Comparison of ENCODE assay signal across 25 mouse cellular contexts in genomic region chr19:60055121-60055874, GRCm38 (mm10).
DNase-seq lines count a peak whose midpoint lies in the region; ATAC-seq and TF ChIP-seq lines count a peak whose summit lies in the region.
"Had no signal": no experiment of that assay in that cellular context is flagged by ENCODE, and none has a peak within 500 bp of the region (broad histone marks: within the 10 kb centered on the region; RNA-seq: fewer than 3 reads in every experiment).

No protein-coding gene starts in this region.

- WGBS in forebrain, embryonic 15.5 days, result 14% methylated on average over 4 of the region's 4 CpGs
- 83% methylated on average over 4 of the region's 4 CpGs for WGBS in forebrain, embryonic 10.5 days
- 70% methylated on average over 4 of the region's 4 CpGs for WGBS in embryonic facial prominence, embryonic 10.5 days
- 70% methylated on average over 4 of the region's 4 CpGs for WGBS in limb, embryonic 10.5 days

- H3K4me1 ChIP-seq in forebrain, embryonic 15.5 days, result peaks cover 14% of the 10 kb centered on the region; the same call in 1 of the 2 replicates
- H3K4me1 ChIP-seq in forebrain, embryonic 10.5 days, result peaks cover 23% of the 10 kb centered on the region
- peaks cover 33% of the 10 kb centered on the region for H3K4me1 ChIP-seq in embryonic facial prominence, embryonic 10.5 days
- H3K4me1 ChIP-seq in limb, embryonic 10.5 days, result peaks cover 56% of the 10 kb centered on the region
- H3K4me1 ChIP-seq: kidney, embryonic 15.5 days; neural tube, embryonic 13.5 days had no signal

- no peak overlapping the region for H3K9ac ChIP-seq in forebrain, embryonic 15.5 days (replicated peaks)
- H3K9ac ChIP-seq: kidney, embryonic 15.5 days; neural tube, embryonic 13.5 days had no signal

- intact Hi-C loops in gastrocnemius, adult 2 months (cut with DNase I), result loop anchor here (5.0 kb wide), 1 partner anchor 918 kb away; no protein-coding TSS in a partner anchor

- peaks cover 10% of the 10 kb centered on the region; the same call in 1 of the 2 replicates for H3K27me3 ChIP-seq in forebrain, embryonic 15.5 days
- peaks cover 25% of the 10 kb centered on the region for H3K27me3 ChIP-seq in forebrain, embryonic 10.5 days (ENCODE audit: poor library complexity, severe bottlenecking)
- peaks cover 13% of the 10 kb centered on the region; the same call in 1 of the 2 replicates for H3K27me3 ChIP-seq in embryonic facial prominence, embryonic 10.5 days (replicated peaks; ENCODE audit: low read depth, poor library complexity, severe bottlenecking)
- H3K27me3 ChIP-seq in limb, embryonic 10.5 days (ENCODE audit: low read depth, poor library complexity, severe bottlenecking), result peaks cover 44% of the 10 kb centered on the region
- H3K27me3 ChIP-seq: kidney, embryonic 15.5 days; neural tube, embryonic 13.5 days had no signal

- no peaks in the 10 kb centered on the region for H3K9me3 ChIP-seq in forebrain, embryonic 15.5 days
- no peaks in the 10 kb centered on the region for H3K9me3 ChIP-seq in forebrain, embryonic 10.5 days
- H3K9me3 ChIP-seq in embryonic facial prominence, embryonic 10.5 days, result no peaks in the 10 kb centered on the region
- no peaks in the 10 kb centered on the region for H3K9me3 ChIP-seq in limb, embryonic 10.5 days (replicated peaks)
- H3K9me3 ChIP-seq: kidney, embryonic 15.5 days; neural tube, embryonic 13.5 days had no signal

- peak; percentile 68 for ATAC-seq in forebrain, embryonic 15.5 days (replicated peaks)
- ATAC-seq: CD4-positive, CD25-positive, alpha-beta regulatory T cell, adult 4 months; hindbrain, postnatal 0 days; intestine, postnatal 0 days; midbrain, embryonic 16.5 days had no signal

- H3K4me2 ChIP-seq in forebrain, embryonic 15.5 days (replicated peaks), result no peak overlapping the region
- H3K4me2 ChIP-seq: kidney, embryonic 15.5 days; neural tube, embryonic 13.5 days had no signal

- DNase-seq in forebrain, embryonic 10.5 days (ENCODE audit: extremely low spot score, low spot score), result no peak
- DNase-seq in ZHBTc4 (ENCODE audit: low read depth, low spot score), result peak; percentile 82
- DNase-seq in embryonic facial prominence, embryonic 10.5 days (ENCODE audit: low spot score), result peak; percentile 48
- peak; percentile 43 for DNase-seq in limb, embryonic 10.5 days (ENCODE audit: low spot score)
- DNase-seq in spleen, postnatal 4 days (ENCODE audit: low spot score in 2 of 2), result no peak
- DNase-seq in gastrocnemius, adult 2 months, result no peak
- no peak for DNase-seq in heart, adult 11 months
- DNase-seq: adrenal gland, postnatal 10 days; cerebellum, adult 8-10 months; cerebellum, postnatal 36 days; gastrocnemius, postnatal 25 days; heart, postnatal 36 days; left cerebral cortex, postnatal 4 days; lung, postnatal 4 days; right cerebral cortex, postnatal 4 days; thymus, adult 18-20 months; thymus, postnatal 4 days had no signal

- H3K36me3 ChIP-seq in forebrain, embryonic 15.5 days, result no peaks in the 10 kb centered on the region
- no peaks in the 10 kb centered on the region for H3K36me3 ChIP-seq in forebrain, embryonic 10.5 days (replicated peaks)
- no peaks in the 10 kb centered on the region for H3K36me3 ChIP-seq in embryonic facial prominence, embryonic 10.5 days (replicated peaks)
- H3K36me3 ChIP-seq in limb, embryonic 10.5 days, result no peaks in the 10 kb centered on the region
- H3K36me3 ChIP-seq: kidney, embryonic 15.5 days; neural tube, embryonic 13.5 days had no signal

- no peak for TF ChIP-seq CTCF in gastrocnemius, adult 2 months (IDR thresholded peaks at IDR 0.05)

- H3K4me3 ChIP-seq in forebrain, embryonic 15.5 days, result no peak overlapping the region
- no peak overlapping the region for H3K4me3 ChIP-seq in forebrain, embryonic 10.5 days
- no peak overlapping the region for H3K4me3 ChIP-seq in embryonic facial prominence, embryonic 10.5 days
- no peak overlapping the region for H3K4me3 ChIP-seq in limb, embryonic 10.5 days
- H3K4me3 ChIP-seq in gastrocnemius, adult 2 months, result no peak overlapping the region
- H3K4me3 ChIP-seq: kidney, embryonic 15.5 days; myocyte; neural tube, embryonic 13.5 days had no signal

- H3K27ac ChIP-seq in forebrain, embryonic 15.5 days (replicated peaks), result no peak overlapping the region
- no peak overlapping the region for H3K27ac ChIP-seq in forebrain, embryonic 10.5 days
- H3K27ac ChIP-seq in embryonic facial prominence, embryonic 10.5 days (replicated peaks), result peak overlapping the region; percentile 30; the same call in 1 of the 2 replicates
- no peak overlapping the region for H3K27ac ChIP-seq in limb, embryonic 10.5 days
- H3K27ac ChIP-seq in gastrocnemius, adult 2 months, result no peak overlapping the region
- H3K27ac ChIP-seq: hindbrain, postnatal 0 days; kidney, embryonic 15.5 days; neural tube, embryonic 13.5 days had no signal

Comparison
In these comparisons a context has a peak if more than half of its experiments do, and no peak if none do; other contexts are left out.
1. DNase-seq: peak in ZHBTc4 (single experiment), embryonic facial prominence, embryonic 10.5 days (single experiment) and limb, embryonic 10.5 days (single experiment); none in forebrain, embryonic 10.5 days (single experiment), spleen, postnatal 4 days (0 of 2), gastrocnemius, adult 2 months (single experiment) and heart, adult 11 months (single experiment).